Mouse (Mus musculus): ENCODE data around the gene Mymx. TPM values are rescaled to one million over a fixed set of nuclear protein-coding genes. Genes with fewer than 3 reads are reported as not detected.
A peak's percentile ranks its signal among the peaks of the same experiment; 100 is the strongest.

Mymx gene
- polyA plus RNA-seq, 1 experiment from 2014 or later = 0.41 TPM

- 70% methylated on average over 15 of the region's 15 CpGs for WGBS
- Histone ChIP-seq H3K4me3 (no peak overlapping the region), H3K36me3 (no peaks in the 10 kb centered on the region), H3K27ac (no peak overlapping the region), H3K27me3 (no peaks in the 10 kb centered on the region), H3K4me2 (no peak overlapping the region), H3K9ac (no peak overlapping the region), H3K4me1 (peaks cover 8% of the 10 kb centered on the region), H3K9me3 (no peaks in the 10 kb centered on the region)
- no peak for ATAC-seq (ENCODE audit: borderline replicate concordance, extremely low read depth, low FRiP score, low TSS enrichment)
Observed at GRCm38 (mm10) chr17:45606992-45607879, 5.3 kb upstream of the Mymx start.

DNA sequence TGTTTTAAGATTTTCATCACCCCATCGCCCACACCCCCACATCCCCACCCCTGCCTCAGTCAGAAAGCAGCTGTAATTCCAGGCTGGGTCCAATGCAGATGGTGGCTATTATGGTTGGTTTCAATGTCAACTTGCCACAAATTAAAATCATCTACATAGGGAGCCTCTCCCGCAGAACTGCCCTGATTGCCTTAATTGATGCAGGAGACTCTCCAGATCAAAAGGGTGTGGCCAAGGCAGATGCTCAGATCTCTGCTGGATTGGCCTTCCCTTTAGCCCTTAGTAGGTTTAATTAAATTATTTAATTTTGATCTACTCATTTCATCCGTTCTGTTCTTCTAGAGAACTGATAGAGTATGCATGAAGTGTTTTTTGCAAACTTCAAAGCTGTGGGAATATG is 1.1 kb upstream of the Mymx start:
- Histone ChIP-seq H3K27me3 (peaks cover 21% of the 10 kb centered on the region), H3K4me1 (peaks cover 20% of the 10 kb centered on the region), H3K4me2 (no peak overlapping the region), H3K9ac (no peak overlapping the region), H3K36me3 (no peaks in the 10 kb centered on the region), H3K27ac (no peak overlapping the region), H3K4me3 (no peak overlapping the region), H3K9me3 (no peaks in the 10 kb centered on the region)
- WGBS = 84% methylated on average over 3 of the region's 3 CpGs
- no peak for ATAC-seq (ENCODE audit: borderline replicate concordance, extremely low read depth, low FRiP score, low TSS enrichment)

DNA sequence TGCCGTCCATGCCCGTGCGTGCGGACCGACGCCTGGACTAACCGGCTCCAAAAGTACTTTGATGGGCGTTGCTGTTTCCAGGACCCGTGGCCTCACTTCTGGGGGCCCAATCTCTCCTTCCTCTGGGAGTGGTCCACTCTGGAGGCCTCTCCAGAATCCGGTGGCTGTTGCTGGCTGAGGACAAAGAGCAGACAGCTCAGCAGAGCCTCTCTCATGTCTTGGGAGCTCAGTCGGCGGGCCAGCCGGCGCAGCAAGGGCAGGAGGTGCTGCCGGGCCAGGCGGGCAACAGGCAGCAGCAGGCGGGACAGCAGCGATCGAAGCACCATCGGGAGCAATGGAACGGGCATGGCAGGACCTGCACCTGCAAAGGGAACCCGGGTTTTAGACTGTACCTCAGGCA is 577 bp downstream of the Mymx start:
- Histone ChIP-seq H3K27ac (no peak overlapping the region), H3K4me3 (no peak overlapping the region), H3K9ac (no peak overlapping the region)

GRCm38 (mm10) chr17:45600267-45600666 is 1.6 kb downstream of the Mymx start:
- H3K27me3 ChIP-seq = peaks cover 21% of the 10 kb centered on the region
- WGBS = 73% methylated on average over 8 of the region's 8 CpGs
- H3K27ac ChIP-seq = no peak overlapping the region
- H3K9ac ChIP-seq = no peak overlapping the region
- H3K9me3 ChIP-seq = no peaks in the 10 kb centered on the region
- H3K36me3 ChIP-seq = no peaks in the 10 kb centered on the region
- H3K4me3 ChIP-seq = no peak overlapping the region
- ATAC-seq (ENCODE audit: borderline replicate concordance, extremely low read depth, low FRiP score, low TSS enrichment) = no peak
- peaks cover 42% of the 10 kb centered on the region for H3K4me1 ChIP-seq
- H3K4me2 ChIP-seq = no peak overlapping the region

More for the DNA sequence above, 577 bp downstream of the Mymx start:
- H3K27me3 ChIP-seq = peaks cover 21% of the 10 kb centered on the region
- H3K36me3 ChIP-seq = no peaks in the 10 kb centered on the region
- no peak overlapping the region; the same call in 1 of the 2 replicates for H3K4me2 ChIP-seq
- 22% methylated on average over 22 of the region's 22 CpGs for WGBS
- peaks cover 32% of the 10 kb centered on the region for H3K4me1 ChIP-seq
- H3K9me3 ChIP-seq = no peaks in the 10 kb centered on the region
- ATAC-seq (ENCODE audit: borderline replicate concordance, extremely low read depth, low FRiP score, low TSS enrichment) = no peak

GRCm38 (mm10) chr17:45599446-45600242 is 2.3 kb downstream of the Mymx start, which contains the start of gene Slc29a1:
TSS of gene Slc29a1 (minus strand) at chr17:45599606.
- 19% methylated on average over 32 of the region's 32 CpGs for WGBS
- Histone ChIP-seq H3K36me3 (no peaks in the 10 kb centered on the region), H3K4me2 (peak within 1 kb of the TSS; percentile 75), H3K4me1 (peaks cover 47% of the 10 kb centered on the region), H3K9ac (peak within 1 kb of the TSS; percentile 25; the same call in 1 of the 2 replicates), H3K9me3 (no peaks in the 10 kb centered on the region), H3K27ac (no peak within 1 kb of the TSS), H3K27me3 (peaks cover 21% of the 10 kb centered on the region), H3K4me3 (peak within 1 kb of the TSS; percentile 33)
- ATAC-seq (ENCODE audit: borderline replicate concordance, extremely low read depth, low FRiP score, low TSS enrichment) = peak; percentile 19; the same call in 1 of the 2 replicates

GRCm38 (mm10) chr17:45598891-45599290 is 3.0 kb downstream of the Mymx start:
- ATAC-seq (ENCODE audit: borderline replicate concordance, extremely low read depth, low FRiP score, low TSS enrichment) = no peak
- Histone ChIP-seq H3K9me3 (no peaks in the 10 kb centered on the region), H3K4me3 (peak overlapping the region; percentile 33; the same call in 1 of the 2 replicates), H3K27ac (no peak overlapping the region), H3K4me2 (peak overlapping the region; percentile 75), H3K4me1 (peaks cover 55% of the 10 kb centered on the region), H3K36me3 (no peaks in the 10 kb centered on the region), H3K9ac (no peak overlapping the region), H3K27me3 (peaks cover 21% of the 10 kb centered on the region)
- WGBS = 34% methylated on average over 3 of the region's 3 CpGs

DNA sequence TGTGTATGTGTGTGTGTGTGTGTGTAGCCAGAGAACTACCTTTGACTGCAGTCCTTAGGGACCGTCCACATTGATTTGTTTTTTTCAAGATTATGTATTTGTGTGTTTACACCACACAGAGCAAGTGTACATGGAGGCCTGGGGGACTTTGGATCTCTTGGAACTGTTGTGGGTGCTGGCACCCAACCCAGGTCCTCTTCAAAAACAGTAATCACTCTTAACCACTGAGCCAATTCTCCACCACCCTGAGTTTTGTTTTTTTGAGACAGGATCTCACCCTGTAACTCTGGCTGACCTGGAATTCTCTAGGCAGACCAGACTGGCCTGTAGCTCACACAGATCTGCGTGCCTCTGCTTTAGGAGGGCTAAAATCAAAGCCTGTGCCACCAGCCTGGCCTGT is 3.5 kb downstream of the Mymx start:
- H3K9ac ChIP-seq = no peak overlapping the region
- no peaks in the 10 kb centered on the region for H3K9me3 ChIP-seq
- no peak overlapping the region for H3K4me2 ChIP-seq
- no peak overlapping the region for H3K4me3 ChIP-seq
- no peaks in the 10 kb centered on the region for H3K36me3 ChIP-seq
- H3K27ac ChIP-seq = no peak overlapping the region
- 88% methylated on average over 2 of the region's 2 CpGs for WGBS
- H3K27me3 ChIP-seq = peaks cover 21% of the 10 kb centered on the region
- ATAC-seq (ENCODE audit: borderline replicate concordance, extremely low read depth, low FRiP score, low TSS enrichment) = no peak
- peaks cover 60% of the 10 kb centered on the region for H3K4me1 ChIP-seq

DNA sequence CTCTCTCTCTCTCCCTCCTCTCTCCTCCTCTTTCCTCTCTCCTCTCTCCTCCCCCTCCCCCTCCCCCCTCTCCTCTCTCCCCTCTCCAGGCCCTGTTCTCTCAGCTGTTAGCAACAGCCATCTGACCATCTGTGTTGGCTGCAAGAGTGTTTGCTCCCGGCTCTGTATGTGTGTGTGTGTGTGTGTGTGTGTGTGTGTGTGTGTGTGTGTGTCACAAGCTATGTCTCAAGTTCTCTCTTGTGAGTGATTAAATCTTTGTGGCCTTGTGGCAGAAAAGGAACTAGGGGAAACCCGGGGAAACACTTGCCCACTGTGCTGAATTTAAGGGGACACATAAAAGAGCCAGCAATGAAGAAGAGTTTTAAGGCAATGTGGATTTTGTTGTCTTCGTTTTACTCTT is 4.1 kb downstream of the Mymx start:
- Histone ChIP-seq H3K4me1 (peaks cover 66% of the 10 kb centered on the region), H3K27me3 (peaks cover 21% of the 10 kb centered on the region), H3K36me3 (no peaks in the 10 kb centered on the region), H3K9ac (no peak overlapping the region), H3K27ac (no peak overlapping the region), H3K4me3 (no peak overlapping the region), H3K4me2 (no peak overlapping the region), H3K9me3 (no peaks in the 10 kb centered on the region)
- WGBS = 25% methylated on average over 3 of the region's 3 CpGs
- ATAC-seq (ENCODE audit: borderline replicate concordance, extremely low read depth, low FRiP score, low TSS enrichment) = no peak

GRCm38 (mm10) chr17:45596631-45597396 is 5.1 kb downstream of the Mymx start:
- ATAC-seq (ENCODE audit: borderline replicate concordance, extremely low read depth, low FRiP score, low TSS enrichment) = peak; percentile 33
- Histone ChIP-seq H3K27me3 (peaks cover 17% of the 10 kb centered on the region), H3K4me3 (no peak overlapping the region), H3K27ac (peak overlapping the region; percentile 11), H3K9me3 (no peaks in the 10 kb centered on the region), H3K4me1 (peaks cover 76% of the 10 kb centered on the region), H3K4me2 (no peak overlapping the region), H3K9ac (no peak overlapping the region), H3K36me3 (no peaks in the 10 kb centered on the region)
- WGBS = 40% methylated on average over 11 of the region's 11 CpGs

DNA sequence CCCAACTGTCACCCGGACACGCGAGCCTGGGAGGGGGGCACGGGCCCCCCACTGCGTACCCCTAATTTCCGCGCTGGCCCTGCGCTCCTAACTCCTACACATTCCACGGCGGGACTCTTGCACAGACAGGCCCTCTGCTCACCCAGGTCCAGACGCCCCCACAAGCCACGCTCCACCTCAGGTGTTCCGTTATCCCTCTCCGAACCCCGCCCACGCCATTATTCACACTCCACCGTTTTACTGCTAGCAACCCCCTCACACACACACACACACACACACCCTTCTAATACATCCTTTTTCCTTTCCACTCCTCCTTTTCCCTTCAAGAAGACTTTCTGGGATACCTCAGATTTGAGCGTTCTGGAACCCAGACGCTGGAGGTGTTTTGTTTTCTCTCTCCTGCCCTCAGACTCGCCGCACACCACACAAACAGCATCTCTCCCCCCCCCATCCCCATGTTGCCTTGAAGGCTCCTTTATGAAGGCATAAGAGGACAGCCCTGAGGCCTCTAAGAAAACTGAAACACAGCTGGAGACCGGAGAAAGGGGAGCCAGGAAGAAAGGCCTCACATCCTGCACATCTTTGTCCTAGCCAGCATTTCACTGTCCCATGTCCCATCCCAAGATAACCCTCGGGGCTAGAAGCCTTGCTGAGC is 6.0 kb downstream of the Mymx start:
- peaks cover 7% of the 10 kb centered on the region; the same call in 1 of the 2 replicates for H3K27me3 ChIP-seq
- peak overlapping the region; percentile 62 for H3K4me3 ChIP-seq
- H3K9ac ChIP-seq = peak overlapping the region; percentile 65
- H3K36me3 ChIP-seq = no peaks in the 10 kb centered on the region
- ATAC-seq (ENCODE audit: borderline replicate concordance, extremely low read depth, low FRiP score, low TSS enrichment) = peak; percentile 3; the same call in 1 of the 2 replicates
- H3K9me3 ChIP-seq = no peaks in the 10 kb centered on the region
- WGBS = 9% methylated on average over 23 of the region's 23 CpGs
- peaks cover 78% of the 10 kb centered on the region for H3K4me1 ChIP-seq
- no peak overlapping the region for H3K27ac ChIP-seq
- peak overlapping the region; percentile 99 for H3K4me2 ChIP-seq
